Mouse (Mus musculus) hindbrain, embryonic 11.5 days (tissue): ENCODE results near the gene Psmb7. TPM values are rescaled to one million over a fixed set of nuclear protein-coding genes. Genes with fewer than 3 reads are reported as not detected.

Experiments used
- ATAC-seq: fragments of 200-750 bp; cut with Nextera tagmentation; 2 replicates; pipeline ENCODE4 v1.8.0; 2017; ENCODE audit warnings: mild to moderate bottlenecking, moderate TSS enrichment, moderate library complexity; ENCODE audit not compliant: low FRiP score
- DNase-seq: peaks from one replicate; pipeline ENCODE4 v3.0.0-alpha.2; 2015; ENCODE audit warnings: low spot score
- H3K27ac ChIP-seq: fragments of 300-500 bp; sonication (generic); 2 replicates; pipeline ENCODE4 v1.5.1; 2014; ENCODE audit warnings: mild to moderate bottlenecking, low read depth, low read length
- H3K27me3 ChIP-seq: fragments of 300-500 bp; sonication (generic); 2 replicates; pipeline ENCODE4 v1.6.1; 2014; ENCODE audit warnings: mild to moderate bottlenecking, low read length, moderate library complexity, mixed read lengths; ENCODE audit not compliant: control insufficient read depth, insufficient read depth
- H3K36me3 ChIP-seq: fragments of 300-500 bp; sonication (generic); 2 replicates; pipeline ENCODE4 v1.6.1; 2014; ENCODE audit warnings: mild to moderate bottlenecking, low read length, moderate library complexity, mixed read lengths; ENCODE audit not compliant: control insufficient read depth, insufficient read depth
- H3K4me1 ChIP-seq: fragments of 300-500 bp; sonication (generic); replicated peaks from 2 replicates; pipeline ENCODE4 v1.6.1; 2014; ENCODE audit warnings: low read length, mixed read lengths; ENCODE audit not compliant: control insufficient read depth, insufficient read depth
- H3K4me2 ChIP-seq: fragments of 300-500 bp; sonication (generic); replicated peaks from 2 replicates; pipeline ENCODE4 v1.6.1; 2014; ENCODE audit warnings: mild to moderate bottlenecking, low read depth, low read length
- H3K4me3 ChIP-seq: fragments of 300-500 bp; sonication (generic); 2 replicates; pipeline ENCODE4 v1.5.1; 2014; ENCODE audit warnings: low read depth, low read length
- H3K9ac ChIP-seq: fragments of 300-500 bp; sonication (generic); 2 replicates; pipeline ENCODE4 v1.6.1; 2014; ENCODE audit warnings: low read depth, low read length
- H3K9me3 ChIP-seq: fragments of 300-500 bp; sonication (generic); 2 replicates; pipeline ENCODE4 v1.6.1; 2016; ENCODE audit warnings: low read length; ENCODE audit not compliant: control insufficient read depth
- WGBS: fragments of 180-500 bp; shearing (Covaris S2); extraction: QIAGEN DNeasy Blood & Tissue Kit; methylation state at CpG from one replicate; pipeline ENCODE4 v1.1.7; 2014; 5-methylcytosine and 5-hydroxymethylcytosine counted together
- polyA plus RNA-seq: library from polyadenylated mRNA; unstranded; fragments of >200 nt; fragmentation: Nextera tagmentation; extraction: Ambion mirVana; gene quantifications from 2 replicates; pipeline ENCODE4 v1.2.1, GENCODE M21; 2014

Gene Psmb7
- polyA plus RNA-seq, 1 experiment from 2014 or later: 355 TPM

DNA sequence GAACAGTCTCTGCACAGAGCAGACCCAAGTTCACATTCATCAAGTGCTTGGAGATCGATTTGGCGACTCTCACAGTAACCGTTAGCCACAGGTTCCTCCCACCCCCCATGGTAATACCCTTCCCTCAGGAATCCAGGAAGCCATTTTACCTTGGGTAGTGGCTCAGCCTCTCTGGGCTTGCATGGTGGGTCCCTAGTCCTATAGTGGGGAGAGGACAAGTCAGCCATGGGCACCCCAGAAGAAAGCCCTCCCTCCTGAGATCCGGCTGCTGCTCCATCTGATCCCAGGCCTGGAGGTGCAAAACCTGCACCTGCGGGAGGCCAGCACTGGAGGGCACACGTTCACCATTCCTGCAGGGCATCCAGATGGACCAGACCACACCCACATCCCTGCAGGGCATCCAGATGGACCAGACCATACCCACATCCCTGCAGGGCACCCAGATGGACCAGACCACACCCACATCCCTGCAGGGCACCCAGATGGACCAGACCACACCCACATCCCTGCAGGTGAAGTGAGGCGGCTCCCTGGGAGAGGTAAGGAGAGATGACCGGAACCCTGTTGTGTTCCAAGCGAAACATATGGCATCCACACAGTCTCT lies 31.6 kb upstream of the Psmb7 start:
- H3K4me2 ChIP-seq: no peak overlapping the region
- no peak overlapping the region for H3K9ac ChIP-seq
- H3K27me3 ChIP-seq: no peaks in the 10 kb centered on the region
- WGBS: 60% methylated on average over 9 of the region's 9 CpGs
- H3K4me1 ChIP-seq: no peaks in the 10 kb centered on the region
- no peaks in the 10 kb centered on the region for H3K9me3 ChIP-seq
- ATAC-seq: peak; percentile 59
- no peaks in the 10 kb centered on the region for H3K36me3 ChIP-seq
- H3K4me3 ChIP-seq: no peak overlapping the region
- peak; percentile 43 for DNase-seq
- H3K27ac ChIP-seq: no peak overlapping the region

DNA sequence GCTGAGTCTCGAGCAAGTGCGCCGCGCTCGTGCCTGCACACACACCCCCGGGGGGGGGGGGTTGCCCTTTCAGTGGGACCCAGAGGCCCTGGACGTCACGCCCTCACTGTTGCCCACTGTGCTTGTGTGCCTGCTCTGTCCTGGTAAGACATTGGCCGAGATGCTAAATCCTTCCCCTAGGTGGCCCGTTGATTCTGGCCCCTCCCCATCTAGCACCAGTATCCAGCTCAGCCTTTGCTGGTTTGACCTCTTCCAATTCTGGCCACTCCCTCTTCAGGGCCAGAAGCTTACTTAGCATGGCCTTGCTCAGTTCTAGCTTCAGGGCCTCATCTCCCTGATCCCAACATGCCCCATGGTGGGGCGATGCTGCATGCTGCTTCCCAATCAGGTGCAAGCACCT lies 28.6 kb upstream of the Psmb7 start:
- Histone ChIP-seq H3K4me3 (no peak overlapping the region), H3K9ac (no peak overlapping the region), H3K9me3 (no peaks in the 10 kb centered on the region), H3K27ac (no peak overlapping the region), H3K27me3 (no peaks in the 10 kb centered on the region), H3K36me3 (no peaks in the 10 kb centered on the region), H3K4me1 (no peaks in the 10 kb centered on the region), H3K4me2 (no peak overlapping the region)
- 59% methylated on average over 11 of the region's 11 CpGs for WGBS
- ATAC-seq (no peak), DNase-seq (no peak)

DNA sequence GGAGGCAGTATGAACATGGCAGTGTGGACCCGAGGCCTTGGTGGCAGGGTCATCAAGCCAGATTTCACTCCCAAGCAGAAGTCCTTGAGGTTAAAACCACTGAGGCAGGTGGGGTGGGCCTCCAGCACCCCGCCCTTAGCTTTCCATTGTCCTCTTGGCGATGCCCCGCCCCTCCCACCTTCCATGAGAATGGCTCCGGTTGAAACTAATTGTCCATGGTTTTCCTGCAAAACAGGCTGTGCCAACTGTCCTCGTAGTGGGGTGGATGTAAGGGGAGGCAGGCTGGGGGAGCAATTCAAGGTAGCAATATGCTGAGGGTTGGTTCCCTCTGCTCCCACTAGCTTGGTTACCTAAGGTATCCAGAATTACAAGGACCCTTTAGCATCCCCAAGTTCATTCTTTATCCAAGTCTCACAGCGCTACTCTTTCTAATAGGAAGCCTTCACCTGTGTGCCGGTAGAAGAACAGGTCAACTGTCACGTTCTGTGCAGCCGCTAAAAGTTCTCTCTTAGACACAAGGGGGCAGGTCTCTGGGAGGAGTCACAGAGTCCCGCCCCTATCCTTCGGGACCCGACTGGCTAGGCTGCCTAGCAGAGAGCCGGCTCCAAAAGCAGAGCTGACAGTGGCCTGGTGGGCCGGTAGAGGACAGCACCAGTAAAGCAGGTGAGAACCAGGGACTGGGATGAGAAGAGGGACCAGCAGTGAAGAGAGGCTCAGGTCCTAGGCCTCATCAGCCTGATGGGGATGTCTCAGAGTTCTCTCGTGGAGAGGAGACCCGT lies 25.1 kb upstream of the Psmb7 start:
- no peaks in the 10 kb centered on the region for H3K36me3 ChIP-seq
- no peaks in the 10 kb centered on the region for H3K4me1 ChIP-seq
- ATAC-seq: peak; percentile 74
- H3K27me3 ChIP-seq: no peaks in the 10 kb centered on the region
- H3K9me3 ChIP-seq: no peaks in the 10 kb centered on the region
- WGBS: 12% methylated on average over 17 of the region's 17 CpGs
- DNase-seq: peak; percentile 57
- H3K4me2 ChIP-seq: peak overlapping the region; percentile 22; the same call in 1 of the 2 replicates
- no peak overlapping the region for H3K4me3 ChIP-seq
- no peak overlapping the region for H3K9ac ChIP-seq
- no peak overlapping the region for H3K27ac ChIP-seq

DNA sequence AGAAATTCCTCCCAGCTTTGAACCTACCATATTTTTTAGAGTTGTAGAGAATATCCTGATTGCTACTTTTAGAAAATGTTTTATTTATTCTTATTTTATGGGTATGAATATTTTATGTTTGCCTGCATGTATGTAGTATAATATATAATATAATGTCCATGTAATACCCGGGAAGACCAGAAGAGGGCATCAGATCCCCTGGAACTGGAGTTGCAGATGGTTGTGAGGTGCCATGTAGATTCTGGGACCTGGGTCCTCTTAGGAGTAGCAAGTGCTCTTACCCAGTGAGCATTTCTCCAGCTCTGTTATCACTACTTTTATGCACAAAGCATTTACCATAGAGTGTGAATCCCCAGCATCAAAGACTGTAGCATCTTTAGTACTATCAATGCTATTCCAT lies 17.5 kb upstream of the Psmb7 start:
- Histone ChIP-seq H3K27me3 (no peaks in the 10 kb centered on the region), H3K27ac (no peak overlapping the region), H3K4me1 (no peaks in the 10 kb centered on the region), H3K9ac (no peak overlapping the region), H3K36me3 (no peaks in the 10 kb centered on the region), H3K4me2 (no peak overlapping the region), H3K4me3 (no peak overlapping the region), H3K9me3 (no peaks in the 10 kb centered on the region)
- whole genome bisulfite sequencing: 0% methylated on average over 1 of the region's 1 CpGs
- no peak for ATAC-seq
- peak; percentile 43 for DNase-seq

DNA sequence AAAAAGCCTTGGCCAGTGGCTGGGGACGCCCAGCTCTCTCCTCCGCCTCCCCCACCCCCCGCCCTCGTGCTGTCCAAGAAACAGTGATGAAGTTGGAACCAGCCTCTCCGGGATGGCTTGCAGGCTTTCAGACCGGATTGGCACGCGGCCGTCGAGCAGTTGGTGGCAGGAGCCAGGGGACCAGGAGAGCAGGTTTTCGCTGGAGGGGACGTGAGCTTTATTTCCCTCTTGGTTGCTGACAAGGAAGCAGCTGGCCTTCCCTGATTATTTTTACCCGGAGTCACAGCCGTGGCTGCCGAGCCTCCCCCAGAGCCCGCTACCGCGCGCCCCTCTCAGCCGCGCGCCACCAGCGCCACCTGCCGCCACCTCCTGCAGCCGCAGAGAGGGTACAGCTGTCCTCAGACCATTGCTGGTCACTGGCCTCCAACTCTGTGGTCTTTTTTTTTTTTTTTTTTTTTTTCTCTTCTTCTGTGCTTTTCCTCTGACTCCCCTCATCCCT lies 14.5 kb upstream of the Psmb7 start:
- peak overlapping the region; percentile 31 for H3K4me3 ChIP-seq
- H3K4me1 ChIP-seq: no peaks in the 10 kb centered on the region
- H3K27me3 ChIP-seq: no peaks in the 10 kb centered on the region
- ATAC-seq (peak; percentile 97), DNase-seq (peak; percentile 87)
- H3K9ac ChIP-seq: peak overlapping the region; percentile 34; the same call in 1 of the 2 replicates
- 0% methylated on average over 16 of the region's 25 CpGs for WGBS
- no peaks in the 10 kb centered on the region for H3K9me3 ChIP-seq
- no peaks in the 10 kb centered on the region for H3K36me3 ChIP-seq
- H3K27ac ChIP-seq: no peak overlapping the region
- peak overlapping the region; percentile 52 for H3K4me2 ChIP-seq

DNA sequence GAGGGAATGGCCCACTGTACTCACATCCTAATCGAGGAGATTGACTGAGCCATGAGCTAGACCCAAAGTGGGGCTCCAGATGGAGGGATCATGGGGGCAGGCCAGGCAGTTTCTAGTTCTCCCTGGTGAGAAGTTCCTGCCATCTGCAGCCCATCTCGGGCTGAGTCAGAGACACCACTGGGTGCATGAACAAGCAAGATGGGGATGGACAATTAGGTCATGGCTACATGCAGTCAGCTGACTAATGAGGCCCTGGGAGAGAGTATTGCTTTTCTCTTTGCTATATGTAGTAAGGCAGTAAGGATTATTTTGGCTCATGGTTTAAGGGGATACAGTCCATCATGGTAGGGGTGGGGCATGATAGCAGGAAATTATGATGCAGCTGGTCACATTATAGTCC lies 9.8 kb upstream of the Psmb7 start:
- no peak overlapping the region for H3K4me3 ChIP-seq
- H3K4me1 ChIP-seq: no peaks in the 10 kb centered on the region
- H3K27me3 ChIP-seq: 0 out of 2 replicates have a peak, but pooled peaks cover 2% of the 10 kb centered on the region
- DNase-seq (no peak), ATAC-seq (no peak)
- H3K9me3 ChIP-seq: no peaks in the 10 kb centered on the region
- WGBS: 81% methylated on average over 2 of the region's 2 CpGs
- no peaks in the 10 kb centered on the region for H3K36me3 ChIP-seq
- no peak overlapping the region for H3K27ac ChIP-seq
- no peak overlapping the region for H3K4me2 ChIP-seq
- no peak overlapping the region for H3K9ac ChIP-seq

DNA sequence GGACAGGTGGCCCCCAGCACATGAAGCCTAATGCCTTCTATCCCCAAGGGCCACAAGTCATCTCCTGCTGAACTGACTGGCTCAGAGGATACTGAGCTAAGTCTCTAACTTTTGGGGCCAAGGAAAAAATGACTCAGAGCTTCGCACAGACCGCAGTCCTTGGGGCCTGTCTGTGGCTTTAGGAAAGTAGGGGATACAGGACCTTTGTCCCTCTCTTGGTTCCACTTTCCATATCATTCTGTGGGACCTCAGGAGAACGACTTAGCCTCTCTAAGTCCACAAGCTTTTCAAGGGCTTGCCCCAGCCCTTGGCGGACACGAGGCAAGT lies 9.4 kb upstream of the Psmb7 start:
- H3K27ac ChIP-seq: no peak overlapping the region
- no peaks in the 10 kb centered on the region for H3K4me1 ChIP-seq
- WGBS: 88% methylated on average over 5 of the region's 5 CpGs
- ATAC-seq: no peak
- no peaks in the 10 kb centered on the region for H3K9me3 ChIP-seq
- no peaks in the 10 kb centered on the region for H3K36me3 ChIP-seq
- 0 out of 2 replicates have a peak, but pooled peaks cover 2% of the 10 kb centered on the region for H3K27me3 ChIP-seq
- no peak for DNase-seq
- H3K9ac ChIP-seq: no peak overlapping the region
- no peak overlapping the region for H3K4me2 ChIP-seq
- H3K4me3 ChIP-seq: no peak overlapping the region

DNA sequence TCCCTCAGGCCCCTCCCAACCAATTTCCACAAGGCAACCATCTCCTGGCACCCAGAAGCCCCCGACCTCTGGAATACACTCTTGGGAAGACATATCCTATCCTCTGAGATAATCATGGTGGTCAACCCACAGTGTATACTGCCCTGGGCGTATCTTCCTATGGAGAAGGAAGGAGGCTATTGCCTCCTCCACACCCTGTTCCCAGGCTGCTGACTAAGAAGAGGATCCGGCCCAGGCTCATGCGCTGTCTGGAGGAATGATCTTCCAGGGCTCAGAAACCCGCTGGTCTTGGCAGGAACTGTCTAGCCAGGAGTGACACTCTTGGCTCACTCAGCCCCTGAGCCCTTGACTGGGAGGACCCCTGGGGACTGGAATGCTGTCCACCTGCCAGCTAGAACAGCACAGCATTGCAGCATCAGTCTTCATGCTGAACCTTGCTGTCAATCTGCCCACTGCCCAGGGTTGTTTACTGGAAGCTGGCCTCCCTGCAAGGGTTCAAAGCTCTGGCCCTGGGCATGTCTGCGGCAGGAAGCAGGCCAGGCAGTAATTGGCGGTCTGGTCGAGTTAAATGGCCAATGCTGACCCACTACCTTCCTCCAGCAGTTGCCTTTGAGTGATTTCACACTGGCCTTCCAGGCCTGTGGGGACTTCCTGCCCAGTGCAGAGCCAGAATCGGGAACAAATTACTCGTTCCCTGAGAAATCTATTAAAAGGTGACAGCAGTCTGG lies 8.8 kb upstream of the Psmb7 start:
- H3K9ac ChIP-seq: no peak overlapping the region

More for the DNA sequence above, 8.8 kb upstream of the Psmb7 start:
- Histone ChIP-seq H3K9me3 (no peaks in the 10 kb centered on the region), H3K36me3 (no peaks in the 10 kb centered on the region), H3K4me1 (no peaks in the 10 kb centered on the region), H3K4me2 (no peak overlapping the region), H3K27me3 (0 out of 2 replicates have a peak, but pooled peaks cover 2% of the 10 kb centered on the region), H3K4me3 (no peak overlapping the region), H3K27ac (no peak overlapping the region)
- ATAC-seq: no peak
- WGBS: 70% methylated on average over 10 of the region's 10 CpGs
- DNase-seq: no peak
